Mouse (Mus musculus) bone marrow, adult 2 months (tissue): ENCODE measurements around the gene Zc3h6.

Experiments
- CTCF ChIP-seq: fragments of 200-500 bp; IDR thresholded peaks from 2 replicates; pipeline ENCODE4 v1.5.1; 2011; ENCODE audit warnings: low read length, control low read depth; ENCODE audit not compliant: control insufficient read depth, insufficient read depth
- POLR2A ChIP-seq: fragments of 200-500 bp; IDR thresholded peaks from 2 replicates; pipeline ENCODE4 v1.6.1; 2011; ENCODE audit warnings: low read depth, mild to moderate bottlenecking, control low read depth, low read length, borderline replicate concordance; ENCODE audit not compliant: control insufficient read depth

- TF ChIP-seq CTCF (no peak), POLR2A (no peak)
These were observed 71.9 kb downstream of the Zc3h6 start for GRCm38 (mm10) chr2:129038937-129039631.
